Mouse (Mus musculus) R1 (cell line): ENCODE data around the gene Sf3a2.

Experiments used
- DNase-seq: peaks from one replicate; pipeline ENCODE4 v3.0.0-alpha.2; 2018; ENCODE audit warnings: low read depth, low spot score

The Sf3a2 gene

DNA sequence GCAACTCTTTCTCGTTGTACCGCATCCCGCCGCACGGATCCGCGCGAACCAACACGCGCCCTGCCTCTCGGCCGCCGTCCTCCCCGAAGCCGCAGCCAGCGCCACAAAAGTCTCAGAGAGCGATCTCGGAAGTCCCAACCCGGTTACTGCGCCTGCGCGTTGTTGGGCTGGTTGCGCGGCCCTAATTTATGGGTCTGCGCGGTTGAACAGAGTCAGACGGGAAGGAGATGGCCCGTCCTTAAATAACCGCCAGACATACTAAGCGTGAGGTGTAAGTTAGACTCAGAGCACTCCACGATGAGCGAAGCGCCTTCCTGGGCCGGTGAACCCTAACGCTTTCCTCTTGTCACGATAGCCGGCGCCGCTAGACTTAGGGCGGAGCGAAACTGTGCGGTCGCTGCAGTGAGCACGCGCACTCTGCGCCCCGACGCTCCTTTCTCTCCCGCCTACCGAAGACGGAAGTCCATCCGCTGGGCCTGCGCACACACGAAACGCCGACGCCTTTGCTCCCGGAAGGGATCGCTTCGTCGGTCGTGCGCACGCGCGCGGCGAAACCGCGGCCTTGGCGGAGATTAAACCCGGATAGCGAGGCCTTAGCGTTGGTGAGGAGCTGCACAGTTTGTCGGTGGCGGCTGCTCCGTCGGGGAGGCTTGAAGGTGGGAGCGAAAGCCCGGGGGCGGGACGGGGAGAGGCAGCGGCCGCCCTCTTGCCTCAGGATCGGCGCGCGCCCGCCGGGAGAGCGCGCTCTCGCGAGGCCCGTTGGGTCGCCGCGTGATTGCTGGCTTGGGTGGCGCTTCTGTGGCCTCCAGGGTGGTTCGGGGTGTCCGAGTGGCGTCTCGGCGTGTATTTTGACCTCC is at the start of gene Sf3a2, which contains the start of gene Plekhj1:
Gene Sf3a2 (plus strand): TSS at position 49 of the 857 bp plus-strand sequence.
Gene Plekhj1 (minus strand): TSS at position 477 of the 857 bp plus-strand sequence.
- peak; percentile 97 for DNase-seq

DNA sequence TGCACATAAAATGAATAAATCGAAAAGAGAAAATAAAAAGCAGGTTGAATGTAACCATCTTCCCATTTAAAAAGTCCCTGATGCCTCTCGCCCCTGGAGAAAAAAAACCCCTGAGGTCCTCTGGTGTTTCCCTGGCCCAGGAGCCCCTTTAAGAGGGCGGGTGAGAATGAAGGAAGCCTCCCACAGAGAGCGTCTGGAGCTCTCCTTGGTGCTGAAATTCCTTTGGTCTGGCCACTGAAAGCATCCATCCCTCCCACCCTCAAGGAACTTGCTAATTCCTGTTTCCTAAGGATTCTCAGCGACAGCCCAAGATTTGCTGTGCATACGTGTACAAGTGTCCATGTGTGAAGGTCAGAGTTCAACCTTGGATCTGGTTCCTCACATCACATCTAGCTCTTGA is 49.4 kb upstream of the Sf3a2 start:
- DNase-seq, result peak; percentile 83

DNA sequence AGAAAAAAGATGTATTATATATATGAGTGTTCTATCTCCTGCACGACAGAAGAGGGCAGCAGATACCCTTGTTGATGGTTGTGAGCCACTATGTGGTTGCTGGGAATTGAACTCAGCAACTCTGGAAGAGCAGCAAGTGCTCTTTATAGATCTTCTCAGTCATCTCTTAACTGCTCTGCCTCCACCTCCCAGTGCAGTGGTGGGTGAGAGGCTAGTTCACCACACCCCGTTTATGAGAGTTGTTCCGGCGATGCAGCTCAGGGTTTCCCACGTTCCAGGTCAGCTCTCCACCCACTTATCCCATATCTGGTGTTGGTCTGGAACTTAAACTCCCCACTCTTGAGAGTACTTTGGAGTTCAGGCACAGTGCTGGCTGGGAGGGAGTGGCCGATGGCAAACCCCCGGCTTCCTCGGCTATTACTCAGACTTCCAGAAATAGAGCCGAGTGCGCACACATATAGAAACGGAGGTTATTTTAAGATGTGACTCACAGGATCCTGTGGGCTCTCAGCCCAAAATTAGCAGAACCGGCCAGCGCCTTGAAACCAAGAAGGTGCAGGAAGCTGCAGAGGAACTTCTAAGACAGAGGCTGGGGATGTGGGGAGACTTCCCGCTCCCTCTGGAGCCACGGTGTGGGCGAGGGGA is 46.7 kb upstream of the Sf3a2 start:
- peak; percentile 71 for DNase-seq

DNA sequence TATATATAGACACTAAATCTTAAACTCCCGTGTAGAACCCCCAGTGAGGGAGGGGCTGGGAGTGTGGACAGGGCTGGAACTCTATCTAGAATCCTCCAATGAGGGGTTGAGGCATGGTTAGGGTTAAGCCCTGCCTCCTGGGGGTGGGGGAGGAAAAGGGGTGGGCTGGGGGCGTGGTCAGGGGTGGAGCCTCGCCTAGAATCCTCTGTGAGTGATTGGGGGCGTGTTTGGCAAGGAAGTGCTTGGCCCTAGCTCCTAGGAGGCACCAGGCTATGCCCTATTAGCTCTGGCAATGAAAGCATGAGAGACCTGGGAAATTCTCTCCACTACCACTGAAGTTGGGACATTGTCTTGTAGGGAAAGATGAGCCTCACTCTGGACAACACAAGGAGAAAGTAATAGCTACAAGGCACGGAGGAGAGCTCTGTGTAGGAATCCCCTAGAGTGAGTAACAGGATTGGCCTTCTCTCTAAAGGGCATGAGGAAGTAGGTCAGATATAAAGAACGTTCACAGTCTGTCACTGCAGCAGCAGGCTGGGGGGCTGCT is 45.8 kb upstream of the Sf3a2 start:
- DNase-seq, result peak; percentile 92

DNA sequence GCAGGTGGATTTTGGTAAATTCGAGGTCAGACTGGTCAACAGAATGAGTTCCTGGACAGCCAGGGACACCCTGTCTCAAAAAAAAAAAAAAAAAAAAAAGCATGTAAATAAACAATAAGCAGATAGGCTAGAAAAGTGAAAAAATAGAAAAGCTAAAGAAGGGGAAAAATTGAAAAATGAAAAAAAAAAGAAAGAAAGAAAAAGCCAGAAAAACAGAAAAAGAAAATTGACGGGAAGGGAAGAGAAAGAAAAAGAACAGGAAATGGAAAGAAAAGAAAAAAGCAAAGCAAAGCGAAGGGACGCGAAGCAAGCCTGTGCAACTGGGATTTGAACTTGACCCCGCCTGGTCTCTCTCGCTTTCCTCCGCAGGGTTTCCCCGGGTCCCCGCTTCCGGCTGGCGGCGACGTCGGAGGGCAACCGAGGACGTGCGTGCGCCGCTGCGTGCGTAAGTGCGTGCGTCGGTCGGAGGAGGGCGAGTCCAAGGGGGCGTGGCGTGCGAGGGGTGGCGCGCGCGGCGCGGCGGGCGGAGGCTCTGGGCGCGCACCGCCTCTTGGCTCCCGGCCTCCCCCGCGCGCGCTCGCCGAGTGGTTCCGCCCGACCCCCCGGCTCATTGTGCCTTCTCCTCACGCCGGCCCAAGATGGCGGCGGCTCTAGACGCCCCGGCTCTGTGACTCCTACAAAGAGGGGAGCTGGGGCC is 43.3 kb upstream of the Sf3a2 start, which contains the start of gene Dot1l:
Gene Dot1l (plus strand): TSS at position 613 of the 697 bp plus-strand sequence.
- peak; percentile 97 for DNase-seq

DNA sequence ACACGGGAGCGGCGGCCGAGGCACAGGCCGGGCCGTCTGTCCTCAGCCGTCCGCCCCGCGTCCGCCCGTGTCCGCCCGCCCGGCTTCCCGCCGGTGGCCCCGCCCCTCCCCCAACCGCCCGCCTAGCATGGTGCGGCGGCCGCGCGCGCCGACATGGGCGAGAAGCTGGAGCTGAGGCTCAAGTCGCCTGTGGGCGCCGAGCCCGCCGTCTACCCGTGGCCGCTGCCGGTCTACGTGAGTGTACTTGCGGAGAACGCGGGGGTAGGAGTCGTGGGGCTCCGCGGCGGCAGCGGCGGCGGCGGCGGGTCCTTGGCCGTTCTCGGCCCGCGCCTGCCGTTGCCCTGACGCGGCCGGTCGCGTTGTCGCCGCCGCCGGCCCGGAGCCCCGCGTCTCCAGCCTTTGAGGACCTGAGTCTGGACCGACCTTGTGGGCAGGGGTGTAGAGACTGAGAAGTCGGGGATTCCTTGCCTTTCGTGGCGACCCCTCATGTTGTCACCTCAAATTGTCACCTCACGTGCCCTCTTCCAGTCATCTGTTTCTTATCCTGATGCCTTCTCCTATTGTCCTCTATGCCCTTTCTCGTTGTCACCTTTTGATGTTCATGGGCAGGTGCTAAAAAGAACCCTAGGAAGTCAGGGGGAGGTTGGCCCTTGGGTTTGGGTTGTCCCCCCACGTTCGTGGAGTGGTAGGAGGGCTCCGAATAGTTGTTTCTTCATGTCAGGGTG is 42.5 kb upstream of the Sf3a2 start:
- DNase-seq, result no peak

DNA sequence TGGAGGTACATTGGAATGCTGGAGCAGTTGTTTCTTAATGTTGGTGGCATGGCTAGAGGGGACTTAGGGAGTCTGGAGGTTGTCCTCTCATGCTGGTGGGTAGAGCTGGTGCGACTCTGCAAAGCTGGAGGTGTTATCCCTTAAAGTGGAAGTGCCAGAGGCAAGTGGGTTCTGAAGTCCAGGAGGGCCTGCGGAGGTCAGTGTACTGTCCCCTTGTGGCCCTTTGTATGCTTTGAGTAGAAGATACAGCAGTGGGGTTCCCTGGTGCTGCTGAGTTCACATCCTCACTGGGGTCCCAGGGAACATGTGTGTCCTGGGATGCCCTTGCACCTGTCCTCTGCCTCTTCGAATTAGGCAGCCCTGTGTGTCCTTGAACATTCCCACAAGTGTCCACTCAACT is 41.9 kb upstream of the Sf3a2 start:
- DNase-seq, result no peak

DNA sequence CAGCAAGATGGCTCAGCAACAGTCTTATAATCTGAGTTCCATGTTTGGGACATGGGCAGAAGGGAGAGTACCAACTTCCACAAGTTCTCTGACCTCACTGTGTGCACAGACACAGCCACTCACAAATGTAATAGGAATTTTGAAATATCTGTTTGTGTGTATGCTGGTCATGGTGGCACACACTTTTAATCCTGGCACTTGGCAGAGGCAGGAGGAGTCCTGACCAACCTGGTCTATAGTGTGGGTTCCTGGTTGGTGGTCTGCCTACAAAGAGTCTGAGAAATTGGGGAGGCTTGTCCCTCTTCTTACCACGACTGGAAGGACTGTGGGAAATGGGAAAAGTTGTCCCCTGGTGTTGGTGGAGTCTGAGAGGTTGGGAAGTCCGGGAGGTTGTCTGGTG is 41.5 kb upstream of the Sf3a2 start:
- no peak for DNase-seq

DNA sequence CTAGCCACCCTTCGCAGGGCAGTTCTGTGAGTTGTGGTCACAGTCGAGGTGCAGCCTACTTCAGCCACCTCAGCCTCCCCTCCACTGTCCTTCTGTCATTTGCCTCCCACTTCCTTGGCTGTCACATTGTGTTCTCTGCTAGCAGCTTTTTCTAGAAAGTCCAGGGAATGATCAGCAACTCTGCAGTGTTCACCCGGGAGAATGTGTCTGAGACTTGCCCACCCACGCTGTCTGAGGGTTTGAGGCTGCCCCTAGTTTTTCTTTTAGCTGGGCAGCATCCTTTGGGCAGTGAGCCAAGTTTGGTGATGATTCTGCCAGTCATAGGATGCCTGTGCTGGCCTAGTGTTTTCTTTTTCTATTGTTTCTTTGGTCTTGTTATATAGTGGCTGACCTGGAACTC is 41.0 kb upstream of the Sf3a2 start:
- no peak for DNase-seq

DNA sequence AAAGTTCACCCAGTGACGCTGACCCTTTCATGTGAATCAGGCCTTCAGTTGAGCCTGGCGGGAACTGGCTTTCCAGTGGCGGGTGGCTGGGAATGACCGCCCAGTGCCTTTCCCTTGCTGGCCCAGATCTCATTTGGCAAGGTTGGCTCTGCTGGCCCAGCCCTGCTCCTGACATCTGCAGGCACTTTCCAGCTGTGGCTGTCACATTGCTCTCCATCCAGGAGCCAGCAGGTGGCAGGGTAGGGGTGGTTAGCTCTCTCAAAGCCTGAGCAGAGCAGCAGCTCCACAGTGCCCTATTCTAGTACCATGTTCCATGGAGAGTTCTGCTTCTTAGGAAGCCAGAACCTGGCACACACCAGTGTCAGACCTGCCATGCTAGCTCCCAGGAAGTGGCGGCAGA is 40.3 kb upstream of the Sf3a2 start:
- DNase-seq, result peak; percentile 65

DNA sequence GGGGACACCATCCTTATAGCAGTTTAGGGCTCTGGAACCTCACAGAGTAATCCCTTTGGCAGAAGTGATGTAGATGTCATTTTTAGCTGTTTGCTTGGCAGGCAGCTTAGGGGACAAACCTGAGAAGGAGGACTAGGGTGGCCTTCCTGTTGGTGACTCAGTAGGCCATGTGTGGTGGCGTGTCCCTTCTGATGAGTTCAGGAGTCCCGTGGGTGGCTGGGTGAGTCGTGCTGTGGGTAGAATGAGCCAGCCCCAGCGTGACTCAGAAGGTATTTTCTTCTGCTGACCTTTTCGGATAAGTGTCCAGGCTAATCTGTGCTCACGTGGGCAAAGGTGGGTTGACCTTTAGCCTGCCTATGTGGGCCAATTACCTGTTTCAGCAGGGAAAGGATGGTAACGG is 39.3 kb upstream of the Sf3a2 start:
- DNase-seq, result no peak

DNA sequence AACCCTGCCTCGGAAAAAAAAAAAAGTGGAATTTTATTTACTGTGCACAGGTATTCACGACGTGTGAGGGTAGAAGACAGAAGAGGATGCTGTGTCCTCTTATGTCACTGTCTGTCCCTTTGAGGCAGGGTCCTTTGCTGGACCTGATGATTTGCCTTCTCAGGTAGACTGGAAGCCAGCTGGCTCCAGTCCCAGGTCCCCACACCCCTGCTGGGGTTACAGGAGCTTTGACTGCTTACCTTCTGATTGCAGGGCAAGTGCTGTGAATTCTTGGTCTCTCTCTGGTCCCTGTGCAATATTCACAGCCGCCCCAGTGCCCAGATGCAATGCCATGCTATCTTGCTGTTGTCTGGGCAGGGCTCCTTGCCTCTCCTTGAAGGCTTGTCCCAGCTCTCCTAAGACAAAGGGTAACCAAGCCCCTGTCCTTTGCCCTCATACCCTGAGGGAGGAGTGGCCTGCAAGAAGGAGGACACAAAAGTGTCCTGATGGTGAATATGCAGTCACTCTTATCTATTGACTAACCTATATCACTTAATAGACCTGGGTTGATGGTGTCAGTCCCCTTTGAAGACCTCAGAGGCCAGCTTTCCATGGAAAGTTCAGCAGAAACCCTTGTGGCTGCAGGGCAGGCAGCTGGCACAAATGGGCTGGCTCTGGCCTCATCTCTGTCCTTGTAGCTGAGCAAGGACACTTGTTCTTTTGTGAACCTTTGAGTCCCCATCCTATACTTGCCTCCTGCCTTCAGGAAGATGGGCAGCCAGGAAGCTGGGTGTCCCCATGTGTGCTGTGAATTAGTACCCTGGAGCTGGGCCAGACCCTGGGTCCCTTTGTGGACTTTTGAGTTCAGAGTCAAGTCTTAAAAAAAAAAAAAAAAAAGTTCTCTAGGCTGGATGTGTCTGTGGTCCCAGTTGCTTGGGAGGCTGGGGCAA is 37.1 kb upstream of the Sf3a2 start:
- DNase-seq, result no peak

DNA sequence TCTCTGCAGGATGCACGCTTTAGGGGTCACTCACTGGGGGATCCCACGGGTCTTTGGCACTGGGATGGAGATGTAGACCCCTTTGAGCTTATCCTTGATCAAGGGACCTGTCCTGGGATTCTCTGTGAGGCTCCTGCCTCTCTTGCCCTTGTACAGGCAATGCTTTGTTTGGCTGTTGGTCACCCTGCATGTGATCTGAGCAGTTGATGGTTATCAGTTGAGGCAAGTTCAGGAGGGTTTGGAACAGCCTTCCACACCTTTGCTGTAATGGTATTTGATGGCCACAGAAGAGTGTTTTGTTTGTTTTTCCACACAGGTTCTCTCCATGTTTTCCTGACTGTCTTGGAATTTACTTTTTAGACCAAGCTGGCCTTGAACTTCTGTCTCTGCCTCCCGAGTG is 36.2 kb upstream of the Sf3a2 start:
- DNase-seq, result no peak

DNA sequence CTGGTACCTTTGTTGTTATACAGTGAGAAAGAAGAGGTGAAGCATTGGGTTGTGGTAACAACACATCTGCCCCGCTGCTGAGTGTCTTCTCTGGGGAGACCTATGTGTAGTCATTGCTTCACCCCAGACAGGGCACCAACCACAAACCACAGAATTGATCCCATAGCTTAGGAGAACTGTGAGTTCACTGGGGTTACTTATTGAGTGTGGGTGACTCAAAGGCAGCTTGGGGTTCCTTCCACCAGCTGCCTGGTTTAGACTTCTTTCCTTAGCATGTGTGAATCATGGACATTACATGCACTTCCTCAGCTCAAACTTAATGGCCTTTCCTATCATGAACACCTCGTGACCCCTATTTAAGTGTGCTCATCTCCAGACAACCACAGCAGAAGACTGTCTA is 34.5 kb upstream of the Sf3a2 start:
- no peak for DNase-seq

DNA sequence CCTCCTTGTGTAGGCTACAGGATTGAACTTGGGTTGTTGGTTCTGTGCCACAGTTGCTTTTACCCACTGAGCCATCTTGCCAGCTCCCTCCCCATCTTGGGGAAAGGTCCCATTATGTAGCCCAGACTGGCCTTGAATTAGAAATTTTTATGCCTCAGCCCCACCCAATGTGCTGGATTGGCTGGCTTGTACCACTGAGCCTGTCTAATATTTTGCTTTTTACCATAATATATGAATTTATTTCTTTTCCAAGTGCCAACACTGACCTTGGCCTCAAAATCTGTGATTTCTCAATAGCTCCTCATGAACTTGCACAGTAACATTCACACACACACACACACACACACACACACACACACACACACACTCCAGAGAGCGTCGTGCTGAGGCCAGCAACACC is 32.3 kb upstream of the Sf3a2 start:
- no peak for DNase-seq

DNA sequence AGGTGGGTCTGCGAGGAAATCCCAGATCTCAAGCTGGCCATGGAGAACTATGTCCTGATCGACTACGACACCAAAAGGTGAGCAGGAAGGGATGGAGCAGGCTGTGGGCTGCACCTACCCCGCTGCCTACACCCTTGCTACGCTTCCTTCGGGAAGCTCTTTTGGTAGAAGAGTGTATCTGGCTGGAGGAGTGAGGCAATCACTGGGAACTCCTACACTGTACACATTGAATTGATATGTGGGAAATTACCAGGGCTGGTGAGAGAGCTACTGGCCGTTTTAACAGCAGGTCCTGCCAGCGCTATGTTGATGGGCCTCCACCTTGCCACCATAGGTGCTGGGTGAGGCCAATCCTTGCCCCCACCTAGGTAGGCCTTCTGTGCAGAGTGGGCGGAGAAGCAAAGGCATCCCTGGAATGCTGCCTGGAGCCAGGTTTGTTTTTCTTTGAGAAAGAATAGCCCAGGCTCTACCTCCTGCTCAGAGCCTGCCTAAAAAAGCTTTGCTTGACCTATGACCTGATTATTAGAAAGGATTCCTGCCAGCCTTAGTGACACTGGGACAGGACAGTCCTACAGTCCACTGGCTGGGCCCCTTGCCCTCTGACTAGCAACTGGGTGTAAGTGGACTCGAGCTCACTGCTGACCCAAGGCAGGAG is 31.7 kb upstream of the Sf3a2 start:
- DNase-seq, result peak; percentile 73

DNA sequence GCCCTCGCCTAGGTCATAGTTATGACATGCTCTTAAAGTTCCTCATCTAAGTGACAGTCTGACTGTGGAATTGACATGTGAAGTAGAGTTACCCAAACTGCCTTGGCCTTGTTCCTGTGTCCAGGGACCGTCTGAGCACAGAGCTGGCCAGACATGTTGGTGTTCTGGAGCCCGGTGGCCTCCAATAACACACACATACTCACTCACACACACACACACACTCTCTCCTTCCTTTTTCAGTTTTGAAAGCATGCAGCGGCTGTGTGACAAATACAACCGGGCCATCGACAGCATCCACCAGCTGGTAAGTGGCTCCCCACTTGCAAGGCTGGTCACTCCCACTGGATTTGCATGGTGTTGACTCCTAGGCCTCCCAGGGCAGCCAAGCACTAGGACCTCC is 29.6 kb upstream of the Sf3a2 start:
- no peak for DNase-seq

DNA sequence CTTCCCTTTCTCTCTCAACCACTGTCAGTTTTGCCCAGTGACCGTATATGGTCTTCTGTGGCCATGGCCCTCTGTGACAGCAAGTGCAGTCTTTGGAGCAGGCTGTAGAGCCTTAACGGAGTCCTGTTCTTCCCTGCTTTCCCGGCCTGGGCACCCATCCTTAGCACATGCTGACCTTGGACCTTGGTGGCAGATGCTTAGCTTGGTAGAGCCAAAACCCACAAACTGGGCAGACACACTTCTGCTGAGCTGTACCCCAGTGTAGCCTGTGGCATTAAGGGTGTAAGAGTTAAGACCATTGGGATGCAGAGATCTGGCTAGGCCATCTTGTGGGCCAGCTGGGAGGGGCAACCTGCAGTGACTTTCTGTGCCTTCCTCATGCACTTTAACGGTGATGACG is 24.2 kb upstream of the Sf3a2 start:
- no peak for DNase-seq

DNA sequence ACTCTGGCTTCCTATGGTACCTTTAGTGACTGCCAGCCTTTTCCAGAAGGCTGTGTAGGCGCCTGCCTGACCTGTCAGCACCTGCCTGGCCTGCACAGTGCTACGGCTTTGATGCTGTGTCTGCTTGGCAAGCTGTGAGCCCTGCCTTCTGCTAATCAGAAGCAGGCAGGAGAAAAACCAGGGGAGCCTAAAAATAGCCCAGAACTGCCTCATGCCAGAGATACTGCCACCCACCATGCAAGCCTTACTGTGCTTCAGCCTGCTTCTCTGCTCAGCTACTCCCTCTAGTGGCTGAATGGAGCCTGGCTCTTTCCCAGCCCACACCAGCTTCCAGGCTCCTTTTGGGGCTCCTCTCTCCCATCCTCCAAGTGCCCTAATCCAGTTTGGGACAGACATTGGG is 23.4 kb upstream of the Sf3a2 start:
- peak; percentile 70 for DNase-seq

DNA sequence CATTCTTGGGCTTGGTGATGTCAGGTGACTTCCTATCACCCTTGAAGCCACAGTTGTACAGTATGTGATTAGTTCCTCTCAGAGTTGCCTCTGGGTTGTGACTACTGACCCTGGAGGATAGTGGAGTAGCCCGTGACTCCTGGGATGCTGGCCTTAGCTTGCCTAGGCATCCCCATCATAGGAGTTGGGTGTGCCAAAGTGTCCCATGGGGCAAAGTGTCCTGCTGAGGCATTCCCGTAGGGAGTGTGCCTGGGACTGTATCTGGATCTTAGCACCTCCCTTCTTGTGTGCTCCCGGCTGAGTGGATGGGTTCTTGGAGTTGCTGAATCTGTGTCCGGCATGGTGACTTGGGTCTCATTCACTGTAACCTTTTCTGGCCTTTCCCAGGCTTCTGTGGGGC is 23.0 kb upstream of the Sf3a2 start:
- DNase-seq, result no peak
